Mouse (Mus musculus): ENCODE data around the gene Iqce.

GRCm38 (mm10) chr5:140680051-140680450, 22.1 kb downstream of the Iqce start:
- no peak for TF ChIP-seq POLR2A (IDR thresholded peaks at IDR 0.05; ENCODE audit: insufficient read depth, low read depth, low read length)
- no peak for TF ChIP-seq CTCF (IDR thresholded peaks at IDR 0.05; ENCODE audit: insufficient read depth, low read depth, low read length)
